In genomic region chr5:28481730-28482129, GRCm38 (mm10) we compare ENCODE assay signal across 18 mouse cellular contexts. TPM values are rescaled to one million over a fixed set of nuclear protein-coding genes. Genes with fewer than 3 reads are reported as not detected.
"Had no signal": no experiment of that assay in that cellular context is flagged by ENCODE, and none has a peak within 500 bp of the region (broad histone marks: within the 10 kb centered on the region; RNA-seq: fewer than 3 reads in every experiment).

No protein-coding gene starts in this region.

- DNase-seq: retina, postnatal 1 day; right cerebral cortex, adult 18-20 months; right cerebral cortex, postnatal 14 days; right cerebral cortex, postnatal 25 days; right cerebral cortex, postnatal 4 days; spleen, adult 18-20 months; thymus, adult 18-20 months; thymus, adult 2 months; thymus, postnatal 14 days; thymus, postnatal 25 days; thymus, postnatal 36 days; thymus, postnatal 4 days had no signal

- H3K27ac ChIP-seq: neural tube, embryonic 13.5 days; neural tube, embryonic 15.5 days; stomach, embryonic 15.5 days; stomach, postnatal 0 days had no signal

- H3K9me3 ChIP-seq: neural tube, embryonic 13.5 days; neural tube, embryonic 15.5 days; stomach, embryonic 15.5 days had no signal

- H3K36me3 ChIP-seq: neural tube, embryonic 13.5 days; neural tube, embryonic 15.5 days; stomach, embryonic 15.5 days had no signal

- H3K27me3 ChIP-seq: neural tube, embryonic 15.5 days; stomach, embryonic 15.5 days had no signal

- H3K4me1 ChIP-seq: neural tube, embryonic 15.5 days had no signal

- H3K4me3 ChIP-seq: neural tube, embryonic 13.5 days; neural tube, embryonic 15.5 days; stomach, embryonic 15.5 days had no signal

- H3K9ac ChIP-seq: neural tube, embryonic 13.5 days; neural tube, embryonic 15.5 days; stomach, embryonic 15.5 days had no signal

RNA-seq across cellular contexts. Expression of gene Shh, which starts 14.7 kb away (rescaled TPM):
- total RNA-seq: neutrophil, adult 5-6 weeks had no signal
- polyA plus RNA-seq: spleen, adult 2 months had no signal
